In genomic region chr3:98086860-98087259, GRCm38 (mm10) we compare ENCODE assay signal across 16 mouse cellular contexts.
DNase-seq lines count a peak whose midpoint lies in the region; ATAC-seq lines count a peak whose summit lies in the region.
"Had no signal": no experiment of that assay in that cellular context is flagged by ENCODE, and none has a peak within 500 bp of the region (broad histone marks: within the 10 kb centered on the region; RNA-seq: fewer than 3 reads in every experiment).

No protein-coding gene starts in this region.

- H3K27ac ChIP-seq in kidney, embryonic 15.5 days: peak overlapping the region; percentile 89
- H3K27ac ChIP-seq in embryonic facial prominence, embryonic 10.5 days (replicated peaks): peak overlapping the region; percentile 78
- peak overlapping the region; percentile 86 for H3K27ac ChIP-seq in embryonic facial prominence, embryonic 15.5 days (replicated peaks)
- peak overlapping the region; percentile 48; the same call in 1 of the 2 replicates for H3K27ac ChIP-seq in liver, embryonic 13.5 days
- H3K27ac ChIP-seq: hindbrain, embryonic 14.5 days had no signal

- no peaks in the 10 kb centered on the region for H3K27me3 ChIP-seq in kidney, embryonic 15.5 days
- no peaks in the 10 kb centered on the region for H3K27me3 ChIP-seq in embryonic facial prominence, embryonic 10.5 days (replicated peaks; ENCODE audit: low read depth, poor library complexity, severe bottlenecking)
- H3K27me3 ChIP-seq in embryonic facial prominence, embryonic 15.5 days: no peaks in the 10 kb centered on the region
- H3K27me3 ChIP-seq in liver, embryonic 13.5 days: no peaks in the 10 kb centered on the region
- H3K27me3 ChIP-seq: CH12.LX had no signal

- H3K36me3 ChIP-seq in kidney, embryonic 15.5 days: peaks cover 49% of the 10 kb centered on the region
- peaks cover 68% of the 10 kb centered on the region for H3K36me3 ChIP-seq in embryonic facial prominence, embryonic 10.5 days (replicated peaks)
- 0 out of 2 replicates have a peak, but pooled peaks cover 7% of the 10 kb centered on the region for H3K36me3 ChIP-seq in embryonic facial prominence, embryonic 15.5 days
- peaks cover 16% of the 10 kb centered on the region for H3K36me3 ChIP-seq in liver, embryonic 13.5 days

- no peak for ATAC-seq in kidney, embryonic 15.5 days (replicated peaks; ENCODE audit: low FRiP score)
- no peak for ATAC-seq in embryonic facial prominence, embryonic 15.5 days (ENCODE audit: insufficient number of reproducible peaks, low FRiP score, low TSS enrichment, low read depth)
- no peak for ATAC-seq in liver, embryonic 13.5 days (ENCODE audit: low read depth)

- DNase-seq in kidney, adult 11 months: no peak
- DNase-seq in embryonic facial prominence, embryonic 10.5 days (ENCODE audit: low spot score): no peak
- DNase-seq in liver, embryonic 13.5 days: no peak
- no peak for DNase-seq in thymus, postnatal 25 days
- no peak for DNase-seq in right cerebral cortex, postnatal 4 days
- DNase-seq: adrenal gland, postnatal 10 days; cerebellum, postnatal 25 days; heart, adult 18-20 months; kidney, postnatal 14 days; lung, adult 2 months; thymus, postnatal 4 days had no signal

- peaks cover 54% of the 10 kb centered on the region for H3K4me1 ChIP-seq in kidney, embryonic 15.5 days
- peaks cover 72% of the 10 kb centered on the region for H3K4me1 ChIP-seq in embryonic facial prominence, embryonic 10.5 days
- peaks cover 63% of the 10 kb centered on the region for H3K4me1 ChIP-seq in embryonic facial prominence, embryonic 15.5 days
- peaks cover 57% of the 10 kb centered on the region for H3K4me1 ChIP-seq in liver, embryonic 13.5 days (replicated peaks)

- H3K9me3 ChIP-seq in kidney, embryonic 15.5 days (replicated peaks): no peaks in the 10 kb centered on the region
- H3K9me3 ChIP-seq in embryonic facial prominence, embryonic 10.5 days: no peaks in the 10 kb centered on the region
- H3K9me3 ChIP-seq in embryonic facial prominence, embryonic 15.5 days (replicated peaks): no peaks in the 10 kb centered on the region
- H3K9me3 ChIP-seq in liver, embryonic 13.5 days (replicated peaks): no peaks in the 10 kb centered on the region

- WGBS in kidney, embryonic 15.5 days: 55% methylated on average over 5 of the region's 5 CpGs
- 73% methylated on average over 5 of the region's 5 CpGs for WGBS in embryonic facial prominence, embryonic 10.5 days
- 60% methylated on average over 5 of the region's 5 CpGs for WGBS in embryonic facial prominence, embryonic 15.5 days
- WGBS in liver, embryonic 13.5 days (ENCODE audit: insufficient replicate concordance): 48% methylated on average over 5 of the region's 5 CpGs

- H3K9ac ChIP-seq in kidney, embryonic 15.5 days: no peak overlapping the region
- H3K9ac ChIP-seq in embryonic facial prominence, embryonic 15.5 days: no peak overlapping the region
- no peak overlapping the region for H3K9ac ChIP-seq in liver, embryonic 13.5 days
- H3K9ac ChIP-seq: hindbrain, embryonic 14.5 days had no signal

- H3K4me3 ChIP-seq in kidney, embryonic 15.5 days (replicated peaks): no peak overlapping the region
- H3K4me3 ChIP-seq in embryonic facial prominence, embryonic 10.5 days: no peak overlapping the region
- H3K4me3 ChIP-seq in embryonic facial prominence, embryonic 15.5 days (replicated peaks): no peak overlapping the region
- no peak overlapping the region for H3K4me3 ChIP-seq in liver, embryonic 13.5 days (replicated peaks)
- H3K4me3 ChIP-seq: erythroblast, embryonic 14.5 days had no signal

- H3K4me2 ChIP-seq in kidney, embryonic 15.5 days: no peak overlapping the region
- no peak overlapping the region for H3K4me2 ChIP-seq in embryonic facial prominence, embryonic 15.5 days (replicated peaks)
- no peak overlapping the region for H3K4me2 ChIP-seq in liver, embryonic 13.5 days
- H3K4me2 ChIP-seq: hindbrain, embryonic 14.5 days had no signal
